Mouse (Mus musculus) ovary, postnatal 36 days (tissue): ENCODE data around the gene Trpm8.

Experiments
- DNase-seq: peaks from one replicate; pipeline ENCODE4 v3.0.0; 2022; ENCODE audit warnings: low spot score, mixed read lengths

Trpm8 gene

GRCm38 (mm10) chr1:88357458-88358090 is 80.1 kb downstream of the Trpm8 start:
- DNase-seq: no peak

- DNase-seq: no peak
Measured at GRCm38 (mm10) chr1:88358102-88358654, 80.7 kb downstream of the Trpm8 start.

DNA sequence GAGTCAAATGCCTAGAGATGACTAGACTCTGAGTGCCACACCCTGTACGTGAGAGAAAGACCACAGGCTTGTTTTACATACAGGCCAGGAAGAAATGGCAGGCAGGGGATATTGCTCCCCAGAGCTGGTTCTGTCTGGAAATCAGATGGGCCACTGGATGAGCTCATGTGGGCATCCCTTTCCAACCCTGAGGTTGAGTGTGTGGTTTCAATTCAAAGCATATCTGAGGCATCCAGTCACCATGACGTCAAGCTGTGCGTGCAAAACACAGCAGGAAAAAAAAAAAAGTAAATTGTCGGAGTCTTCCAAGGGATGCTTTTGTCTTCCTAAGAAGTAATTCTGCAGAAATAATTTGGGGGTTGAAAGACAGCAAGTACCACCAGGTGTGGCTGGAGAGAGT is 83.6 kb downstream of the Trpm8 start:
- DNase-seq: no peak

DNA sequence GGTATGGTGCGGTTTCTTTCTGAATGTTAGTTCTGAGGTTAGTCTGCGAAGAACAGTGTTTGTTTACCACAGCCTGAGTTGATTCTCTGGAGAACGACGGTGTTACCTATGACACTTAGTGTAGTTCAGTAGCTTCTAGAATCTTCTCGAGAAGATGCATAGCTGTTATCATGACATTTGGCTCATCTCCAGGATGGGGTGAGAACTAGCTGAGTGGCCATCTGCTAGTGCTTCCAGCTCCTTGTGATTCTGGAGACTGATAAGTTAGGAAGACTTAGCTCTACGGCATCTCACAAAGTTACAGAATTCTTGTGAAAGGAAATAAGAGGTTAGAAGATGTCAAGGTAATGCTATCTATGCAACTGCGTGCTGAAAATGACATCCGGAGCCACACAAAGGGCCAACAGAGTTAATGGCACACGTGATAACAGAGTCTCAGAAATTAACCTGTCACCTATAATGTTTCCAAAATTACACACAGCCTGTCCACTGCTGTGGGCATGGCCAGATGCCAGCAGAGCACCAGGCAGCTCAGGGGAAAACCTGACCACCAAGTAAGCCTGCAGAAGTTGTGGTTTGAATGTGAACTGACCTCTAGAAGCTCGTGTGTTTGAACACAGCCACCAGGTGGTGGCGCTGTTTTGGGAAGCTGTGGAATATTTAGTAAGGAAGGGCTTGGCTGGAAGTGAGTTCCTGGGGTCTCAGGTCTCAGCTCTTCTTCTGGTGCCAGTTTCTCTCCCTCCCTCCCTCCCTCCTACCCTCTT is 89.6 kb downstream of the Trpm8 start:
- DNase-seq: no peak

GRCm38 (mm10) chr1:88378446-88378845 is 101.0 kb downstream of the Trpm8 start:
- no peak for DNase-seq

GRCm38 (mm10) chr1:88391632-88392031 is 114.2 kb downstream of the Trpm8 start:
- DNase-seq: no peak

DNA sequence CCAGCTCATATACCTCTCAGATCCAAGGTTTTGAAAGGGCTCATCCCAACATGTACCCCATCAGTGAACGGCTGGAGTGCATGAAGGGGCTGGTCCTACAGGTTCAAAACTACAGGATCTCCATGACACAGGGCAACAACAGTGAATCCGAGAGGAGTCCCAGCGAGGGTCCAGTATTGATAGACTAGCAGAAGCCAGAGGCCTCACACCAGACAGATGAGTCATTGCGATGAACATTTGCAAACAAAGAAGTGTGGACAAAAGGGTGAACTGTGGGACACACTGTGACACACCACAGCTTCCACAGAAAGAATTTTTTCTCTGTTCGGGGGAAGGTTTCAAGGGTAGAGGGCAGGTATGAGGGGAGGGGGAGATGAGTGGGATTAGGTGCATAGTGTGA is 115.9 kb downstream of the Trpm8 start:
- DNase-seq: no peak

DNA sequence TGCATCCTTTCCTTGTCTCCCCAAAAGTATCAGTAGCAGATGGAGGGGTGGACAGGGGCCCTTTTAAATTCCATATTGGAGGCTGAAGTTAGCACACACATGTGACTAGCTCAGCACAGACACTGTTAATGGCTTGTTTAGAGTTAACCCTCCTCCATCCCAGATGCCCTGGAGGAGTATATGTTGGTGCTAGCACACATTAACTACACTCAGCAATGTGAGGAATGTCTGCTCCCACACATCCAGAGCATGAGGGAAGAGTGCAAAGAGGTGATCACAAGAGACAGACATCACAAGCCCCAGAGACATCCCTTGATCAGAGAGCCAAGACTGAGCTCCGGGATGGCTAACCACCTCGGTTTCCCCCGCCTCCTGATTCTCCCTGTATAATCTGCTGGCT is 125.9 kb downstream of the Trpm8 start:
- DNase-seq: no peak

- DNase-seq: no peak
Measured at GRCm38 (mm10) chr1:88406078-88406806, 128.8 kb downstream of the Trpm8 start.

- DNase-seq: no peak
Measured at GRCm38 (mm10) chr1:88406807-88407198, 129.3 kb downstream of the Trpm8 start, which contains the start of gene Spp2. Gene Spp2, plus strand, starts transcription at chr1:88406961.

GRCm38 (mm10) chr1:88408340-88408739 is 130.9 kb downstream of the Trpm8 start:
- DNase-seq: no peak

DNA sequence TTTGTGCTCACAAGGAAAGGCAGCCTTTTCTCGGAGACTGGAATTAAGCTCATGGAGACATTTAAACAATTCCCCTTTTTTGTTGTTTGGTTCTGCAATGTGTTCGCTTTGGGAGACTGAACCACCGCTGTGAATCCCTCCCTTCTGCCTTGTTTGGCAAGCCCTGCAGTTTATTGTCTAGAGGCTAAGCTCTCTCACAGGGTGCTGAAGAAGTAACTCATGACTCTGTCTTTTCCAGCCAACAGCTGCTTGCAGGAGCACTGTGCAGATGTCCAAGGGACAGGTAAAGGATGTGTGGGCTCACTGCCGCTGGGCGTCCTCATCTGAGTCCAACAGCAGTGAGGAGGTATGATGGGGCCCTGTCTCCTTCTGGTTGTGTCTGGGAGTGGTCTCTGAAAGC is 134.6 kb downstream of the Trpm8 start:
- no peak for DNase-seq

- DNase-seq: no peak
Measured at GRCm38 (mm10) chr1:88418943-88419342, 141.5 kb downstream of the Trpm8 start.

DNA sequence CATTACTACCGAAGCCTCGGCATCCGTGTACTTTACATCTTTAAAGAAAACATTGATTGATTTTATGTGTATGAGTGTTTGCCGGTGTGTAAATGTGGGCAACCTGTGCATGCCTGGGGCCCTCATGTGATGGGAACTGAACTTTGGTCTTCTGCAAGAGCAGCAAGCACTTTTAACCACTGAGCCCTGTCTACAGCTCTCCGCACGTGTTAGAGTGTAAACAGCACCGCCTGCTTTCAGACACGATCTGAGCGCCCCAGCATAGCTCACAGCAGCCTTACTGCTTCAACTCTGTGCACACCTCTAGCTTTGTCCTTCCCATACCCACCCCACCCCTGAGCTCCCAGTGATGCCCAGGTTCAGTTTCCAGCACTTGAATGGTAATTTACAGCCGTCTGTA is 144.6 kb downstream of the Trpm8 start:
- no peak for DNase-seq

DNA sequence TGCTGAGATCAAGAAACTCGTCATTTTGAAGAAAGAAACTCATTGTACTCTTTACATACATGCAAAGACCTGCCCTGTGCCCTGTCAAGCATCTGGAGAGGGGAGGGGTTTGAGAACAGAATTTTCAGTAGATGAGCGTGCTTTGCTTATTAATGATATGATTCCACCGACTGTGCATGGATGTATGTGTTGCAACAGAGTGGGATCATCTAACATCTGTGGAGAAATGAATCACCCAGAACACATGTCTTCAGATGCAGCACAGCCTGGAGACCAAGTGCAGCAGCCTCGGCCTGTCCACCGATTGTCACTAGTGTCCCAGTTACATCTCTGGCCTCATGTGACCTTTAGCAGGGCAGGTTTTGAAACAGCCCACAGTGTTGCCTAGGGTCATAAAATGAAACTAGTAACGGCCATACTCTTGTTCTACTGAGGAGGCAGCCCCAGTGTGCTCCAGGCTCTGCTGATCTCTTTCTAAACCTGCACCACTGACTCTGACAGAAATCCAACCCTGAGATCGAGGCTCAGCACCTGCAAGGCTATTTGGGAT is 145.5 kb downstream of the Trpm8 start:
- DNase-seq: no peak

DNA sequence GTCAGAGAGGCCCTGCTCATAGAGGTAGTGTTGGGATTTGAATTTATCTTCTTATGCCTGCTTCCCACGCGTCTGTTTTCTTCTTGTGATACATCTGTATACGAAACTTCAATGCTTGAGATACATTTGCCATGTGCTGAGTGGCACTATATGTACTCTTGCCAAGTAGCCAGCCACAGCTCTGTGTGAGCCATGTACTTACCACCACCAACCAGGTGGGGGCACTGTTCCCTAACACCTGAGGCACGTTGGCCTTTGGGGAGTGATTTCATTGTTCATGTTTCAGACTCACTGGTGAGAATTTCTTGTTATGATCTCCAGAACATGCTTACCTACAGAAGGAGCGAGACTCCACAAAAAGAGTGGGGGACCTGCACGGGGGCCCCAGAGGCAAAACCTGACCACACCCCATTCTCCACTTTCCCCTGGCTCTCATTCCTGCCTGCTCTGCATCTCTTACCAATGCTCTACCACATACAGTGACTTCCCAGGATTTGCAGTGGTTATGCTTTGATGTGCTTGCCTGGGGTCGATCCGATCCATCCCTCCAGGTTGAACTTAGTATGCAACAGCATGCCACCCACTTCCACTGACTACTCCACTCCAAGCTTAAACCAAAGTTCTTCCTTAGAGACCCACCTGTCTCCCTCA is 147.3 kb downstream of the Trpm8 start:
- DNase-seq: peak; percentile 78

- DNase-seq: no peak
Measured at GRCm38 (mm10) chr1:88427987-88428741, 150.7 kb downstream of the Trpm8 start.

GRCm38 (mm10) chr1:88429413-88429812 is 152.0 kb downstream of the Trpm8 start:
- no peak for DNase-seq

- DNase-seq: no peak
Measured at GRCm38 (mm10) chr1:88431262-88431661, 153.8 kb downstream of the Trpm8 start.

DNA sequence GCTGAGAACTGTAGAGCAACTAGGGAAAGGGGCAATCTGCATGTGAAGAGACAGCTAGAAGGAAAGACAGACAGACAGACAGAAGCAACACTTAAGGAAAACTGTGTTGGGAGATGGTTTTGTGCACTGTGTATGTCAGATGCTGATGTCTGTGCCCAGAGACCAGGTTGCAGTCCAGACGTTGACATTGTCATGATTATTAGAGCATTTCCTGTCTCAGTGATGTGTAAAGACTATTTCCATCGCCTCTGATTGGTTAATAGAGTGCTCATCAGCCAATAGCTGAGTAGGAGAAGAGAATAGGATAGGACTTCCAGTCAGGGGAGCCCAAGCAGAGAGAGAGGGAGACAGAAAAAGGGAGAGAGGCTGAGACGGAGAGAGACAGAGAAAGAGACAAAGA is 155.1 kb downstream of the Trpm8 start:
- no peak for DNase-seq
